Mouse (Mus musculus): Measurements from ENCODE around the gene Arhgap24. TPM values are rescaled to one million over a fixed set of nuclear protein-coding genes. Genes with fewer than 3 reads are reported as not detected.

Arhgap24 gene
- polyA plus RNA-seq, 1 experiment from 2014 or later = 10.0 TPM

GRCm38 (mm10) chr5:102560270-102560669, 79.1 kb downstream of the Arhgap24 start:
- Histone ChIP-seq H3K27me3 (ENCODE audit: control insufficient read depth, insufficient read depth, low read length) (no peaks in the 10 kb centered on the region), H3K4me3 (ENCODE audit: low read depth, low read length) (no peak overlapping the region), H3K4me1 (ENCODE audit: control insufficient read depth, insufficient read depth, low read length) (no peaks in the 10 kb centered on the region), H3K27ac (replicated peaks; ENCODE audit: low read depth, low read length) (no peak overlapping the region), H3K9ac (replicated peaks; ENCODE audit: low read length) (no peak overlapping the region), H3K36me3 (replicated peaks; ENCODE audit: control insufficient read depth, insufficient read depth, low read depth, low read length) (no peaks in the 10 kb centered on the region), H3K9me3 (replicated peaks; ENCODE audit: control insufficient read depth, low read length) (no peaks in the 10 kb centered on the region), H3K4me2 (ENCODE audit: low read depth, low read length) (no peak overlapping the region)
- ATAC-seq (replicated peaks; ENCODE audit: insufficient number of reproducible peaks, low FRiP score, low TSS enrichment, low read depth) (no peak), DNase-seq (ENCODE audit: low spot score) (no peak)
- 81% methylated on average over 6 of the region's 6 CpGs for WGBS

DNA sequence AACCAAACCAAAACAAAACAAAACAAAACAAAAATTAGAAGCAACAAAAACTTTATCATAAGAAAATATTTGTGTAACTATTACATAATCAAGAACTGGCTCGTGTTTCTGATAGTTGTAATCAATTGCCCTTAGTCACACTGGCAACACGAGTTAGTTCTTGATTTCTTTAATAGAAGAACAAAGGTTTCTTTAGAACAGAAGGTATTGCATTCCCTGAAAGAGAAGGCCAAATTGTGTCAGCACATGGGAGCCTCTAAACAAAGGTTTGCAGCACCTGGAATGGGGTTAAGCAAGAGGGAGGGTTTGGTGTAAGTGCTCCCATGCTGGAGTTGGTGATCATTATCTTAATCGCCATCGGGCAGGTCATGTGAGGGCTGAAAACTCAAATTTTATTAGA, 82.8 kb downstream of the Arhgap24 start:
- DNase-seq (ENCODE audit: low spot score) = no peak
- Histone ChIP-seq H3K27ac (replicated peaks; ENCODE audit: low read depth, low read length) (no peak overlapping the region), H3K27me3 (ENCODE audit: control insufficient read depth, insufficient read depth, low read length) (no peaks in the 10 kb centered on the region), H3K9ac (replicated peaks; ENCODE audit: low read length) (no peak overlapping the region), H3K36me3 (replicated peaks; ENCODE audit: control insufficient read depth, insufficient read depth, low read depth, low read length) (no peaks in the 10 kb centered on the region), H3K4me1 (ENCODE audit: control insufficient read depth, insufficient read depth, low read length) (no peaks in the 10 kb centered on the region), H3K4me3 (ENCODE audit: low read depth, low read length) (no peak overlapping the region), H3K9me3 (replicated peaks; ENCODE audit: control insufficient read depth, low read length) (no peaks in the 10 kb centered on the region), H3K4me2 (ENCODE audit: low read depth, low read length) (no peak overlapping the region)
- no peak for ATAC-seq (replicated peaks; ENCODE audit: insufficient number of reproducible peaks, low FRiP score, low TSS enrichment, low read depth)
- 70% methylated on average over 4 of the region's 4 CpGs for WGBS

DNA sequence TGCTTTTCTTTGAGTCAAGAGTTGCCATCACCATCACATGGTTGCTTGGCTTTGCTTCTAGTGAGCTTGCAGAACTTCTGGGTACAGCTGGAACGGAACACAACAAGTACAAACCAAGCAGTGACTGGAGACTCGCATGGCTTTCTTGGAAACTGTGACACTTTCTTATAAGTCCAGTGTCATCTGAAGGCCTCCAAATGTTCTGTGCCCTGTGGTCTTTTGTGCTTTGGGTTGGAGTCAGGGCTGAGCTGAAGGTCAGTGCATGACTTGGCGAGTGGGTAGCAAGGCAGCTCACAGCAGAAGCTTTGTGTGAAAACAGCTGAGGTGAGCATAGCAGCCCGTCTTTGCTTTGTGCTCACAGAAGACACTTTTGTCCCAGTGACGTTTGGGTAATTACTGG, 87.6 kb downstream of the Arhgap24 start:
- no peak for ATAC-seq (replicated peaks; ENCODE audit: insufficient number of reproducible peaks, low FRiP score, low TSS enrichment, low read depth)

GRCm38 (mm10) chr5:102571445-102571844, 90.3 kb downstream of the Arhgap24 start:
- H3K36me3 ChIP-seq (replicated peaks; ENCODE audit: control insufficient read depth, insufficient read depth, low read depth, low read length) = no peaks in the 10 kb centered on the region
- H3K4me3 ChIP-seq (ENCODE audit: low read depth, low read length) = no peak overlapping the region
- H3K27ac ChIP-seq (replicated peaks; ENCODE audit: low read depth, low read length) = no peak overlapping the region
- H3K4me1 ChIP-seq (ENCODE audit: control insufficient read depth, insufficient read depth, low read length) = no peaks in the 10 kb centered on the region
- 85% methylated on average over 2 of the region's 2 CpGs for WGBS
- no peaks in the 10 kb centered on the region for H3K27me3 ChIP-seq (ENCODE audit: control insufficient read depth, insufficient read depth, low read length)
- H3K4me2 ChIP-seq (ENCODE audit: low read depth, low read length) = no peak overlapping the region
- ATAC-seq (replicated peaks; ENCODE audit: insufficient number of reproducible peaks, low FRiP score, low TSS enrichment, low read depth) = no peak
- no peak overlapping the region for H3K9ac ChIP-seq (replicated peaks; ENCODE audit: low read length)
- DNase-seq (ENCODE audit: low spot score) = no peak
- no peaks in the 10 kb centered on the region for H3K9me3 ChIP-seq (replicated peaks; ENCODE audit: control insufficient read depth, low read length)

More for the DNA sequence above, 87.6 kb downstream of the Arhgap24 start:
- no peak for DNase-seq (ENCODE audit: low spot score)
- Histone ChIP-seq H3K36me3 (replicated peaks; ENCODE audit: control insufficient read depth, insufficient read depth, low read depth, low read length) (no peaks in the 10 kb centered on the region), H3K4me1 (ENCODE audit: control insufficient read depth, insufficient read depth, low read length) (no peaks in the 10 kb centered on the region), H3K27me3 (ENCODE audit: control insufficient read depth, insufficient read depth, low read length) (no peaks in the 10 kb centered on the region), H3K9me3 (replicated peaks; ENCODE audit: control insufficient read depth, low read length) (no peaks in the 10 kb centered on the region), H3K9ac (replicated peaks; ENCODE audit: low read length) (no peak overlapping the region), H3K4me2 (ENCODE audit: low read depth, low read length) (no peak overlapping the region), H3K27ac (replicated peaks; ENCODE audit: low read depth, low read length) (no peak overlapping the region), H3K4me3 (ENCODE audit: low read depth, low read length) (no peak overlapping the region)
- 72% methylated on average over 5 of the region's 5 CpGs for WGBS

DNA sequence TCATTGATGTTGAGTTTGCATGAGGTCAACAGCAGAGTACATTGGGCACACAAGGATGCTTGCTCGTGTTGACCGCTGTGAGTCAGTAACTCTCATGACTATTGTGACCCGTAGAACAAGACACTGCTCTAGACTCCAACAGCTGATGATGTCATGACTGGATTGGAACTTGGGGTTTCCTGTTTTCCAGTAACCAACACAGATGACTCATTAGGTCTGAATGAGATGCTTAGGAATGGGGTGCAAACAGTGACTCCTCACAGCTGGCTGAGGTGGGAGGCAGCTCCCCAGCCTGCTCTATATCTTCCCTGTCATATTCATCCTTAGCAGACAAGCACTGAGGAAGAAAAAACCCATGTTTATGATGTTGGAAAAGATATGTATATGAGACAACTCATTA, 95.6 kb downstream of the Arhgap24 start:
- WGBS = 94% methylated on average over 3 of the region's 3 CpGs
- DNase-seq (ENCODE audit: low spot score) (no peak), ATAC-seq (replicated peaks; ENCODE audit: insufficient number of reproducible peaks, low FRiP score, low TSS enrichment, low read depth) (no peak)

GRCm38 (mm10) chr5:102577729-102578128, 96.5 kb downstream of the Arhgap24 start:
- no peaks in the 10 kb centered on the region for H3K9me3 ChIP-seq (replicated peaks; ENCODE audit: control insufficient read depth, low read length)
- no peaks in the 10 kb centered on the region for H3K4me1 ChIP-seq (ENCODE audit: control insufficient read depth, insufficient read depth, low read length)
- H3K27me3 ChIP-seq (ENCODE audit: control insufficient read depth, insufficient read depth, low read length) = no peaks in the 10 kb centered on the region
- H3K36me3 ChIP-seq (replicated peaks; ENCODE audit: control insufficient read depth, insufficient read depth, low read depth, low read length) = no peaks in the 10 kb centered on the region
- no peak overlapping the region for H3K4me2 ChIP-seq (ENCODE audit: low read depth, low read length)
- no peak overlapping the region for H3K27ac ChIP-seq (replicated peaks; ENCODE audit: low read depth, low read length)
- DNase-seq (ENCODE audit: low spot score) (peak; percentile 36), ATAC-seq (replicated peaks; ENCODE audit: insufficient number of reproducible peaks, low FRiP score, low TSS enrichment, low read depth) (no peak)
- no peak overlapping the region for H3K9ac ChIP-seq (replicated peaks; ENCODE audit: low read length)
- 51% methylated on average over 3 of the region's 3 CpGs for WGBS
- H3K4me3 ChIP-seq (ENCODE audit: low read depth, low read length) = no peak overlapping the region

More for the DNA sequence above, 95.6 kb downstream of the Arhgap24 start:
- no peak overlapping the region for H3K4me3 ChIP-seq (ENCODE audit: low read depth, low read length)
- no peak overlapping the region for H3K9ac ChIP-seq (replicated peaks; ENCODE audit: low read length)
- H3K36me3 ChIP-seq (replicated peaks; ENCODE audit: control insufficient read depth, insufficient read depth, low read depth, low read length) = no peaks in the 10 kb centered on the region
- H3K4me2 ChIP-seq (ENCODE audit: low read depth, low read length) = no peak overlapping the region
- H3K27me3 ChIP-seq (ENCODE audit: control insufficient read depth, insufficient read depth, low read length) = no peaks in the 10 kb centered on the region
- no peaks in the 10 kb centered on the region for H3K9me3 ChIP-seq (replicated peaks; ENCODE audit: control insufficient read depth, low read length)
- no peak overlapping the region for H3K27ac ChIP-seq (replicated peaks; ENCODE audit: low read depth, low read length)
- H3K4me1 ChIP-seq (ENCODE audit: control insufficient read depth, insufficient read depth, low read length) = no peaks in the 10 kb centered on the region

DNA sequence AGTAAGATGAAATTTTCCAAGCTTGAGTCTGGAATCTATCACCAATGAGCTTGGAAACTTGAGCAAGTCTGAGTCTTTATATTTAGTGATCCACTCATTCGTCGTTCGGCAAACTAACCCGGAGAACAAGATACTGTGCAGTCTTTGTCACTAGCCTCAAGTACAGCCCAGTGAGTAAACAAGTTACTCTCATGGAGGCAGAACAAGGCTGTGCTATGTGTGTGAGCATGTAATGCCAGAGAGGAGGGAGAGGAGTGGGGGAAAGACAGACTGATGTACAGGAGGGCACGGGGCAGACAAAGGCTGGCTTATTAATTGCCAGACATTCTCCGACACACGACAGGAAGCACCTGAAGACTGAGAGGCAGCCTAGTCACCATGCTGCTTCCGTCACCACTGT, 97.2 kb downstream of the Arhgap24 start:
- ATAC-seq (replicated peaks; ENCODE audit: insufficient number of reproducible peaks, low FRiP score, low TSS enrichment, low read depth) (no peak), DNase-seq (ENCODE audit: low spot score) (no peak)
- WGBS = 59% methylated on average over 8 of the region's 8 CpGs
- H3K36me3 ChIP-seq (replicated peaks; ENCODE audit: control insufficient read depth, insufficient read depth, low read depth, low read length) = no peaks in the 10 kb centered on the region
- no peak overlapping the region for H3K4me2 ChIP-seq (ENCODE audit: low read depth, low read length)
- H3K27ac ChIP-seq (replicated peaks; ENCODE audit: low read depth, low read length) = no peak overlapping the region
- no peak overlapping the region for H3K9ac ChIP-seq (replicated peaks; ENCODE audit: low read length)
- no peaks in the 10 kb centered on the region; the same call in 1 of the 2 replicates for H3K4me1 ChIP-seq (ENCODE audit: control insufficient read depth, insufficient read depth, low read length)
- H3K4me3 ChIP-seq (ENCODE audit: low read depth, low read length) = no peak overlapping the region
- no peaks in the 10 kb centered on the region for H3K9me3 ChIP-seq (replicated peaks; ENCODE audit: control insufficient read depth, low read length)
- H3K27me3 ChIP-seq (ENCODE audit: control insufficient read depth, insufficient read depth, low read length) = no peaks in the 10 kb centered on the region

DNA sequence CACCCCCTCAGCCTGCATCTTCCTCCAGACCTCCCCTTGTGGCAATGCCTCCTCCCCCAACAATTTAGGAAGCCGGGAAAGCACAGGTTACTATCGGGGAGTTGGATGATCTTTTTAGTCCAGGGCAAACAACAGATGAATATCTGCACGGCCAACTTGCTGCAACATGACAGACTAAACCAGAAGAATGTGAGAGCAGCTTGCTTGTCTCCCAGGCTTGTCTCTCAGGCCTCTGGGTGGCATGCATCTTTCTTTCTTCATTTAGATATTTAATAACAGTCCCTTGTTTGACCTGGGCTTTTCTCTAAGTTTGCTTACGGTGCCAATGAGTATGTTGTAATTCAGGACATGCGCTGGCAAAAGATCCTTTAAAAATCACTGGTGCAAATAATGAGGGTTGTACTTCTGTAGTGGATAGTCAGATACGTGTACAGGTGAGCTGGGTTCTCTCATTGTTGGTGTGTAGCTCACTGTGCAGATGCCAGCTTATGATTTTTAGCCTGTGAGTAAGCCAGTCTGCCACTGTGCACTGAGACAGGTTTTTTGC, 101.7 kb downstream of the Arhgap24 start:
- Histone ChIP-seq H3K4me3 (ENCODE audit: low read depth, low read length) (no peak overlapping the region), H3K36me3 (replicated peaks; ENCODE audit: control insufficient read depth, insufficient read depth, low read depth, low read length) (no peaks in the 10 kb centered on the region), H3K4me2 (ENCODE audit: low read depth, low read length) (no peak overlapping the region), H3K4me1 (ENCODE audit: control insufficient read depth, insufficient read depth, low read length) (no peaks in the 10 kb centered on the region; the same call in 1 of the 2 replicates), H3K9ac (replicated peaks; ENCODE audit: low read length) (no peak overlapping the region), H3K27ac (replicated peaks; ENCODE audit: low read depth, low read length) (no peak overlapping the region), H3K9me3 (replicated peaks; ENCODE audit: control insufficient read depth, low read length) (no peaks in the 10 kb centered on the region), H3K27me3 (ENCODE audit: control insufficient read depth, insufficient read depth, low read length) (no peaks in the 10 kb centered on the region)
- WGBS = 67% methylated on average over 6 of the region's 6 CpGs
- DNase-seq (ENCODE audit: low spot score) (peak; percentile 23), ATAC-seq (replicated peaks; ENCODE audit: insufficient number of reproducible peaks, low FRiP score, low TSS enrichment, low read depth) (no peak)

Measured in embryonic facial prominence, embryonic 11.5 days (tissue).